Mouse (Mus musculus): ENCODE data around the gene Rarres1.

DNA sequence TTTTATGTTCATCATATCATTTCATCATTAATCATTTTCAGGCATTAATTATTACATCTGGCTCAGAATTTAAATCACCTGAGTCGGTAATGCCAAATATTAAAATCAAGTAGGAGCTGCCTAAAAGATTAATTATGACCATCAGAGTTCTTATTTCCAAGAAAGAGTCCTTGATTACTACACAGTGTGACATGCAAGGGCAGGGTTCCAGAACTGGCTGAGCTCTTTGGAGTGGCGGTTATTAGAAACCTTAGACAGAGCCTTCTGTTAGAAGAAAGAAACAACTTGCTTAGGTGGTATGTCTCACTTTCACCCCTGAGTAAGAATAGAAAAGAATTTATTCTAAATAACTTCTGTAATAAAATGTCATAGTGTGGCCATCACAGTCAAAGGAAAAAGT is 48.0 kb downstream of the Rarres1 start:
- no peak for TF ChIP-seq POLR2A (IDR thresholded peaks at IDR 0.05; ENCODE audit: borderline replicate concordance, low read depth, low read length)
- TF ChIP-seq CTCF (IDR thresholded peaks at IDR 0.05; ENCODE audit: low read depth, low read length): no peak
